Mouse (Mus musculus) retina, postnatal 1 day (tissue): ENCODE results near the gene Il22.
"Not testable (repeated sequence)": the region's sequence is repeated elsewhere in the genome, so short reads cannot be mapped to it uniquely, and the experiment has no call there.

Experiments
- DNase-seq: peaks from one replicate; pipeline ENCODE4 v3.0.0-alpha.2; 2012

Gene Il22

GRCm38 (mm10) chr10:118204642-118205041, at the start of gene Il22:
Il22 (plus strand) TSS chr10:118204942.
- DNase-seq, result no peak

GRCm38 (mm10) chr10:118155932-118156331, 48.8 kb upstream of the Il22 start:
- peak; percentile 19 for DNase-seq

- DNase-seq, result no peak
Observed at GRCm38 (mm10) chr10:118161131-118161530, 43.6 kb upstream of the Il22 start.

GRCm38 (mm10) chr10:118169212-118169611, 35.5 kb upstream of the Il22 start:
- no peak for DNase-seq

GRCm38 (mm10) chr10:118172416-118172815, 32.3 kb upstream of the Il22 start:
- DNase-seq, result no peak

- DNase-seq, result no peak
Observed at GRCm38 (mm10) chr10:118172876-118173275, 31.9 kb upstream of the Il22 start.

GRCm38 (mm10) chr10:118175542-118175941, 29.2 kb upstream of the Il22 start:
- DNase-seq, result not testable (repeated sequence)

GRCm38 (mm10) chr10:118178735-118179151, 26.0 kb upstream of the Il22 start:
- no peak for DNase-seq

- no peak for DNase-seq
Observed at GRCm38 (mm10) chr10:118179265-118179664, 25.5 kb upstream of the Il22 start.

GRCm38 (mm10) chr10:118195150-118195549, 9.6 kb upstream of the Il22 start:
- peak; percentile 21 for DNase-seq

- DNase-seq, result peak; percentile 15
Observed at GRCm38 (mm10) chr10:118215719-118216393, 11.1 kb downstream of the Il22 start.

GRCm38 (mm10) chr10:118227629-118228028, 22.9 kb downstream of the Il22 start:
- not testable (repeated sequence) for DNase-seq

GRCm38 (mm10) chr10:118232607-118233006, 27.9 kb downstream of the Il22 start:
- not testable (repeated sequence) for DNase-seq

GRCm38 (mm10) chr10:118240680-118241079, 35.9 kb downstream of the Il22 start, which contains the start of gene Gm32717:
Gm32717 (minus strand) TSS chr10:118240780.
- not testable (repeated sequence) for DNase-seq

GRCm38 (mm10) chr10:118249006-118249595, 44.4 kb downstream of the Il22 start:
- DNase-seq, result not testable (repeated sequence)

- peak; percentile 83 for DNase-seq
Observed at GRCm38 (mm10) chr10:118250852-118251295, 46.1 kb downstream of the Il22 start.

- DNase-seq, result not testable (repeated sequence)
Observed at GRCm38 (mm10) chr10:118258388-118258787, 53.6 kb downstream of the Il22 start, which contains the start of gene Gm32802. Gm32802 (plus strand) TSS chr10:118258688.
